Mouse (Mus musculus): Measurements from ENCODE around the gene Fgfr2. TPM values are rescaled to one million over a fixed set of nuclear protein-coding genes. Genes with fewer than 3 reads are reported as not detected.

Fgfr2 gene
- total RNA-seq, 2 experiments from 2014 or later = 47.6 to 49.5 TPM

DNA sequence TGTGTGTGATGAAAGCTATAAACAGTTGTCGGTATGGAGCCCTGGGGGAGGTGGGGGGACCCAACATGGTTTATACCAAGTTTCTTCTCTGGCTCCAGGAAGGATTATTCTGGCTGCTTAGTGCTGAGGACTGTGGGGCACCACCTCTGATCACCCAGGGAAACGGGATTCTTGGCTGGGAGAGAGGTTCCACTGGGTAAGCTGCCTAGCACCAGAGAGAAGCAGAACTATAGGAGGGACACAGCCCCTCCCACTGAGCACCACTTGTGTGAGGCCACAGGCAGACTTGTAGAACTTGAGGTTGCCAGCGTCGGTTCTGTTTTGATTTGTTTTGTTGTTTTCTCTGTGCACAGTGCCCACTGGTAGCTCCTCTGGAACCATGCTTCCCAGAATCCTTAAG, 269.2 kb downstream of the Fgfr2 start:
- no peak overlapping the region for H3K4me3 ChIP-seq
- no peak for TF ChIP-seq CTCF (conservative IDR thresholded peaks at IDR 0.05)
- H3K27ac ChIP-seq = peak overlapping the region; percentile 100
- peak in 1 of 2 experiments; percentile 4 for DNase-seq (ENCODE audit: low spot score in 2 of 2)

DNA sequence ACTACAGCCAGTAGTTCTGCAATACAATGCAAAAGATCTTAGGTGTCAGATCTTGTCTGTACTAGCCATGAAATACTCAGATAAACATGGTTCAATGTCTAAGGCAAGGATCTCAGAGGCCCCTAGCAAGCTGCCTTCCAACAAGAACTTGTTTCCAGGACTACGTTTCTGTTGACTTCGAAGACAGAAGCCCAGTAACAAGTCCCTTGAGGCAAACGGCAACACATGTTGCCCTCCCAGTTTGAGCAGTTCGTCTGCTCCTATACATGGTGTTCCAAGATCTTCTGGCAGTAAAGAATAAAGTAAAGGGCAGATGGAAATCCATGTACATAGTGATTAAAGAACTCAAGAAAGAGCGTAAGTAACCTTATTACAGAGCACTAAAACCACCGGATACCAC, 269.8 kb downstream of the Fgfr2 start:
- TF ChIP-seq CTCF (conservative IDR thresholded peaks at IDR 0.05) = no peak
- H3K27ac ChIP-seq = peak overlapping the region; percentile 100
- no peak overlapping the region for H3K4me3 ChIP-seq
- no peak for DNase-seq (ENCODE audit: low spot score in 2 of 2)

DNA sequence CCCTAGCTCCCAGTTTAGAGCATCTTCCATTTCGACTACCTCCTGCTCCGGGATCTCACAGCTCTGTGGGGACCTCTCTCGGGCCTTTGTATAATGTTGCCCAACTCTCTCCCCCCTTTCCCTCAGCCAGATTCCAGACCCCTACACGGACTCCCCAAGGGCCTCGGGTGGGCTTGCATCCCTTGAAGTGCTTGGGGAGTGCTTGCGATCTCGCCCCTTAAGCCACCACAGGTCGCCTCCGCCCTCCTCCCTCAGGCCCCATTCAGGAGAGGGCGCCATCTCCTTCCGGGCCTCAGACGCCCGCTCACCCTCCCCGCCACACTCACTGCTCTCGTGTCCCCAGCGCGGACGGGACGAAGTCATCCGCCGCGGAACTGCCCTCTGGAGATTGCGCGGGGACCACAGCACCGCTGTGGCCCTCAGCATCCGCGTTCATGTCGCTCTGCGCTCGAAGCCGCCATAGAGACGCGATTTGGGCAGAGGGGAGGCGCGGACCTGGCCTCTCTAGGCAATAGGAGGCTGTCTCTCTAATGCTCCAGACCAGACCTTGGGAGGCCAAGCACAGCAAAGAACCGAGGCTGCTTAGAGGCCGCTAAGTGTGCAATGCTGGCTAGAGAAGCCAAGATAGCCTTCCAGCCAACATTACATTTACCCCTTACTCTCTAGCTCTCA, 270.8 kb downstream of the Fgfr2 start, which contains the start of gene Eef1akmt2:
Gene Eef1akmt2, minus strand, starts transcription at position 501 of the 672 bp plus-strand sequence.
- peak; percentile 75 to 77 for DNase-seq (ENCODE audit: low spot score in 2 of 2)
- Histone ChIP-seq H3K4me3 (peak within 1 kb of the TSS; percentile 91), H3K27ac (peak within 1 kb of the TSS; percentile 100)
- peak; percentile 46; the same call in 1 of the 2 replicates for TF ChIP-seq CTCF (conservative IDR thresholded peaks at IDR 0.05)

DNA sequence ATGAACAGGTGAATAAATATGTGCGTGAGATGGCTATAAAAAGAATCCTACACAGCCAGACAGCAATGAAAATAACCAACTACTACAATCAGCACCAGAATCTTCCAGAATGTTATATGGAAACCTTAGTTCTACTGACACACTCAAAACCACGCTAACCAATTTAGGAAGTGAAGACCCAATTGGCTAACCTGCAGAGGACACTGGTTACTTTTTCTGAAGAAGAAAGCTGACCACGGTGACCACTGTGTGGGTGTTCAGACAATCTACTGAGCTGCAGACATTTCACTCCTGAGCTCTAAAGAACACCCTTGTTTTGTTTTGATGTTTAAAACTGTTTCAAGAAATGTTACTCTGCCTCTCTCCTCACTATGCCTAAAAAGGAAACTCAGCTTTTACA, 280.0 kb downstream of the Fgfr2 start:
- DNase-seq (ENCODE audit: low spot score in 2 of 2) = no peak
- Histone ChIP-seq H3K27ac (no peak overlapping the region), H3K4me3 (no peak overlapping the region)
- no peak for TF ChIP-seq CTCF (conservative IDR thresholded peaks at IDR 0.05)

DNA sequence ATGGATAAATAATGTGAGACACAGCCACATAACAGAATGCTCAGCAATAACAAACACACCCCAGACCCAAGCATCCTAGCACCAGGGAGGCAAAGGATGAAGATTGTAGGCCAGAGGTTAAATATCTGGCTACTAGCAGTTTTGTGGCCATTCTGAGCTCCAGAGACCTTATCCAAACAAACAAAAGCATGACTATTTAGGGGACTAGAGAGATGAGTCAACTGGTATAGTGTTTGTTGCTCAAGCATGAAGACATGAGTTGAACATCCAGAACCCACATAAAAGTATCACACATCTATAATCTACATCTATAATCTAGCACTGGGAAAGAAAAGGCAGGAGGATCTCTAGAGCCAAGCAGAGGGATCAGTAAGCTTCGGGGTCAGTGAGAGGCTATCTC, 280.7 kb downstream of the Fgfr2 start:
- no peak for TF ChIP-seq CTCF (conservative IDR thresholded peaks at IDR 0.05)
- H3K27ac ChIP-seq = no peak overlapping the region
- no peak for DNase-seq (ENCODE audit: low spot score in 2 of 2)
- no peak overlapping the region for H3K4me3 ChIP-seq

DNA sequence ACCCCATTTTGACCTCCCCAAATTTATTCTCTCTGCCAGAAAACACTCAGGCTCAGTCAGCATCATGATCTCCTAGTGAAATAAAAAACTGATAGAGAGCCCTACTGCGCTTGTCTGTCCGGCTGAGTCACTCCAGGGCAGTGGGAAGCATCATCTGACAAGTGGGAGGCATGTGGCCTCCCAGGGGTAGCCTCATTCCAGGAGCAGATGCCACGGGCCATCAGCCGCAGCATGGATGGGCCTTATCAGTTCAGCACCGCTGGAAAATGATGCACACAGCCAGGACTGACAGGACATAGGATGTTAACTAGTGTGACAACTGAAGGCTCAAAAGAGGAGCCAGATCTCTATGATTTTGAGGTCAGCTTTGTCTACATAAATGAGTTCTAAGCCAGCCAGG, 281.9 kb downstream of the Fgfr2 start:
- H3K4me3 ChIP-seq = no peak overlapping the region
- no peak for TF ChIP-seq CTCF (conservative IDR thresholded peaks at IDR 0.05)
- no peak overlapping the region for H3K27ac ChIP-seq
- no peak for DNase-seq (ENCODE audit: low spot score in 2 of 2)

DNA sequence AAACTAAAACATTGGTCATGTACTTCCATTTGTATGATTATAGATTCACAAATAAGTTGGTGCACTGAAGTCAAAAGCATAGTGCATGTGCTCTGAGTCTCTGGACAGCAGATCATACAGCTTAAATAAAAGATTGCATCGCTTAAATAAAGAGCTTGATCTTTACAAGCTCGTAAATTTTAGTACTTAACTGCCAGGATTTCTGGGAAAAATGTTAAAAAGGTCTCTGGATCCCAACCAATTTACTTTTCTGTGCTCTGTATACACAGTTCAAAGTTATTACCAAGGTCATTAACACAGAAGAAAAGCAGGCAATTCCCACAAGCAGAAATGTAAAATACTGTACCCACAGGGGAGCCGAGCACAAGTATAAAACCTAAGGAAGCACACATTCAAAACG, 292.2 kb downstream of the Fgfr2 start:
- no peak for TF ChIP-seq CTCF (conservative IDR thresholded peaks at IDR 0.05)

DNA sequence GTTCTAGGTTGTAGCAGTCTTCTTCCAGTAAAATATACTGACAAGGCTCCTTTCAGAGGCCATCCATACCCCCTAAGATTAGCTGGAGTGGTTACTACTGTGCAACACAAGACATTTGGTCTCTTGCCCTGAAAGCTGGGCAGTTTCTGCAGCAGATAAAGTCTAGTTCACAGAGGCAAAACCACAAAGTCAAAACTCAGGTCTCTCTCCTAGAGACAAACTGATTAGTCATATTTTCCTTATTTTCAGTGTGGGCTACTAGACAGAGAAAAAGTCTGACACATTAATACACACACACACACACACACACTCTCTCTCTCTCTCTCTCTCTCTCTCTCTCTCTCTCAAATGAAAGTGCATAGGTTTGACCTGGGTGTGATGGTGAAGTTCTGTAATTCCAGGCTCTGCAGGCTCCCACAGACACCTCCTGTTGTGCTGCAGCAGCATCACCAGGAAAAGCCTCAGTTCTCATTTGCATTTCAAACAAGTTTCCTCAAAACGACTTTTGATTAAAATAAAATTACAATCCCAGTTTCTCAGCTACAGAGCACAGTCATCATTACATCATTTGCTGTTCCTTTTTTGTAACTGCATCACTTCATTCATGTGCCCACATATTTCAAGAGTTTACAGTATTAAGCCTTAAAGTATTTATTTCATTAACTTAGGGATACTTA, 298.7 kb downstream of the Fgfr2 start:
- H3K27ac ChIP-seq = no peak overlapping the region
- TF ChIP-seq CTCF (conservative IDR thresholded peaks at IDR 0.05) = no peak
- H3K4me3 ChIP-seq = no peak overlapping the region
- no peak for DNase-seq (ENCODE audit: low spot score in 2 of 2)

More for the DNA sequence above, 292.2 kb downstream of the Fgfr2 start:
- no peak for DNase-seq (ENCODE audit: low spot score in 2 of 2)
- no peak overlapping the region for H3K4me3 ChIP-seq
- H3K27ac ChIP-seq = no peak overlapping the region

DNA sequence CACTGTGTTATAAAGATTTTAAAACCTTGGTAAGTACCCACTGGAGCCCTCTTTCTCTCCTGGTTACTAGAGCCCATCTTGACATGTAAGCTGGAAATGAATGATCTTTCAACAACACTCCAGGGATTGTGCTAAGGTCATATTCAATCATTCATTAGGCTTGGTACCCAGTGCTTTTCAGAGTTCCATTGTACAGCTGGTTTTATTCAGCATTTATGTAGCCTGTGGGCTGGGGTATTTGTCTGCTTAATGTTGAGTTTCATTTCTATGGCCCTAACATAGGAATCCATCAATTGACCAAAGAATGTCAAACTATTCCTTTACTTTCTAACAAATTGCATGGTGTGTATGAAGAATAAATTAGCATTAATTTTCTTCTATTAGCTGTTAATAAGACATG, 299.3 kb downstream of the Fgfr2 start:
- H3K27ac ChIP-seq = no peak overlapping the region
- no peak for DNase-seq (ENCODE audit: low spot score in 2 of 2)
- H3K4me3 ChIP-seq = no peak overlapping the region
- no peak for TF ChIP-seq CTCF (conservative IDR thresholded peaks at IDR 0.05)

DNA sequence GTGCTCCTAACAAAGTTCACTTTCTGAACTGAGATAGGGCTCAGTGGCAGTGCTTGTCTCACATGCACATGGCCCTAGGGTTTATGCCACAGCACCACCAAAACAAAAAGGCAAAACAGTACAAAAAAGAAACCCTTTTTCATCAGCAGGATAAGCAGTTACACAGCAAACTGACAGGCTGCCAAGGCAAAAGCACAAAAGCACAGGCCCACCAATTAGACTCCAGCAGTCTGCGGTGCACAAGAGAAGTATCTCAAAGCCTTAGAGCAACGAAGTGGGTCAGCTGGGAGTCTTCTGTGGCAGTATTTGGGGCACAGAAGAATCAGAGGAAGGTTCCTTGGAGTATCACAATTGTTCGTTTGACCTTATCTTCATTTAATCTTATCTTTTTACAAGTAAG, 302.5 kb downstream of the Fgfr2 start:
- DNase-seq (ENCODE audit: low spot score in 2 of 2) = no peak
- no peak for TF ChIP-seq CTCF (conservative IDR thresholded peaks at IDR 0.05)
- peak overlapping the region; percentile 54 for H3K27ac ChIP-seq
- no peak overlapping the region for H3K4me3 ChIP-seq

DNA sequence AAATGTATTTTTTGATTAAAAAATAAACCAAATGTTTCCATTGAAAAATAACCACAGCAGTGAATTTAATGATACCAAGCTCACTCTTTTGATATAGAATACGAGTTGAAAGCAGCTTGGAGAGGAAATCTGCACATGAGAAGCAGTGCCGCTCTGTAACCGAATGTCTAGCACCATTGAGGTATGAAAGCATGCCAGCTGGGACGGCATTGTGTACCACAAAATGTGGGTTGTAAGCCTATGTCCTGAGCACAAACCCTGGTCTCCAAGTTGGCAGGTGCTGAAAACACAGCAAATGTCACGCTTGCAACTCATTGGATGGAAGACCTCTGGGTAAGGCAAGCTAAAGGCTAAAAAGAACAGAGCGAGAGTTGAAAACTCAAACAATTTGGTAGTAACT, 306.1 kb downstream of the Fgfr2 start:
- Histone ChIP-seq H3K4me3 (no peak overlapping the region), H3K27ac (no peak overlapping the region)
- no peak for TF ChIP-seq CTCF (conservative IDR thresholded peaks at IDR 0.05)
- no peak for DNase-seq (ENCODE audit: low spot score in 2 of 2)

DNA sequence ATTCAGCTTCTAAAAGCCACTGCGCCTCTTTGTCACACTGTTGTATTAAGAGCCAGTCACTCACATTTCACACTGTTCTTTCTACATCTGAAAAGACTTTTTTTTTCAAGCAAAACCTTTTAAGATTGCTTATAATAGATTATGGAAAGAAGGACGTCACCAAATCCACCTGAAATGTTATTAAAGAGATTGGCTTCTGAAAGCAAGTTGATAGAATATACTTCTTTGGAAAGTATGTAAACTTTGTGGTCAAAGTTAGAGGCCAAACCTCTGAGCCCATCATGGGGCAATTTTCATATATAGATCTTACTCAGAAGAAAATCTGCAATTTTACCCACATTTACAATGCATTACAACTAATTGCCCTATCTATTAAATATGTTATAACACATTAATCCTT, 306.6 kb downstream of the Fgfr2 start:
- Histone ChIP-seq H3K27ac (no peak overlapping the region), H3K4me3 (no peak overlapping the region)

DNA sequence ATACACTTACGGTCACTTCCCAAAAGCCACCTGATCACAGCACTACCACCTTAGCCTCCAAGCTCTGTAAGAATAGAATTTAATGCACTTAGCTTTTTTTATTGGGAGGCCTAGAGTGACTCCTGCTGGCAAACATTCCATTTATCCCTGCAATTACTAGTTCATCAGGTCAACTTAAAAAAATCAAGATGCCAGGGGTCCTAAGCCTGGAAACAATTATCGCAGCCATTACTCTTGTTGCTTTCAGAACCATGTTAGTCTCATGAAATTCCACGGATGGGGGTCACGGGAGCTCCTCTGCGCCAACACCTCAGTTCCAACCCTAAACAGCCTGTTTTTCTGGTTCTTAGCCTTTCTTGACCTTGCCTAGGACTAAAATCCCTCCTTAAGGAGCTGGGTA, 308.1 kb downstream of the Fgfr2 start:
- no peak overlapping the region for H3K27ac ChIP-seq
- H3K4me3 ChIP-seq = no peak overlapping the region
- DNase-seq (ENCODE audit: low spot score in 2 of 2) = no peak
- TF ChIP-seq CTCF (conservative IDR thresholded peaks at IDR 0.05) = peak; percentile 36

More for the DNA sequence above, 306.6 kb downstream of the Fgfr2 start:
- TF ChIP-seq CTCF (conservative IDR thresholded peaks at IDR 0.05) = no peak
- DNase-seq (ENCODE audit: low spot score in 2 of 2) = no peak

DNA sequence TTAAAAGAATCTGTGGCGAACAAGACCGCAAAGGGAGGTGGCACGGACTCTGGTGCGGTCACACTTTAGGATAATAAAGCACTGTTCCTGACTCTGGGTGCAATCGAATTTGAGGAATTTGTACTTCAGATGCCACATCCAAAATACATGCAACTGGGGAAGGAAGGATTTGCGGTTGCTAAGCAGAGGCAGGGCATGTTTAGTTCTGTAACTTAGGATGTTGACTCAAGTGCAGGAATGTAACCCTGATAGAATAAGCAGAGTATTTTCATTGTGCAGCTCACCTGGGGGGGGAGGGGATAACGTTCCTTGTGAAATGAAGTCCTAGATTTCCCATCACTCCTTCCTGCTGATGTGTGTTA, 309.1 kb downstream of the Fgfr2 start:
- DNase-seq (ENCODE audit: low spot score in 2 of 2) = no peak
- no peak for TF ChIP-seq CTCF (conservative IDR thresholded peaks at IDR 0.05)
- peak overlapping the region; percentile 84 for H3K4me3 ChIP-seq
- H3K27ac ChIP-seq = peak overlapping the region; percentile 93
